Mouse (Mus musculus): Measurements from ENCODE around the gene Slc28a3.

- TF ChIP-seq TAL1 (IDR thresholded peaks at IDR 0.05; ENCODE audit: low read length) (no peak), GATA1 (IDR thresholded peaks at IDR 0.05; ENCODE audit: low read length) (no peak)
Measured at GRCm38 (mm10) chr13:58633887-58634286, 23.2 kb upstream of the Slc28a3 start.

Data from erythroblast, embryonic 14.5 days (primary cell).